Mouse (Mus musculus): Measurements from ENCODE around the gene Siah2.

DNA sequence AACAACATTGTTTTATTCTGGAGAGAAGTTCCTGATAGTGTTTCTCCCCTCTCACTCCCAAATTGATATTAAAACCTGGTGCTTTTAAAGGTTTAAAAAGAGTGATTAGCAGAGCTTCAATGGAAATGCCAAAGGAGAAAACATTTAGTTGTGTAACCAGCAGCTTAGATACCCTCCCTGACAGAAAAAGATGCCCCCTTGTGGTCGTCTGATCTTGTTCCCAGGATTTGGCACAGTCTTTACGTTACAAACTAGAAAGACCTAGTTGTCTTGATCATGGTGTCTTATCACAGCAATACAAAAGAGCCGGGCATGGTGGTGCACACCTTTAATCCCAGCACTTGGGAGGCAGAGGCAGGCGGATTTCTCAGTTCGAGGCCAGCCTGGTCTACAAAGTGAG is 38.3 kb downstream of the Siah2 start:
- TF ChIP-seq CTCF (IDR thresholded peaks at IDR 0.05; ENCODE audit: extremely low read depth, insufficient read length, insufficient replicate concordance, low read depth, low read length) (no peak), POLR2A (IDR thresholded peaks at IDR 0.05; ENCODE audit: low read depth, low read length) (no peak)

Data from small intestine, adult 2 months (tissue).